Mouse (Mus musculus) intestine, postnatal 0 days (tissue): ENCODE data around the gene Aaas. TPM values are rescaled to one million over a fixed set of nuclear protein-coding genes. Genes with fewer than 3 reads are reported as not detected.

Source experiments
- ATAC-seq: fragments of 200-750 bp; cut with Nextera tagmentation; 2 replicates; pipeline ENCODE4 v1.8.0; 2017; ENCODE audit warnings: mild to moderate bottlenecking, moderate TSS enrichment, moderate library complexity
- H3K27ac ChIP-seq: fragments of 300-500 bp; sonication (generic); 2 replicates; pipeline ENCODE4 v1.5.1; 2014; ENCODE audit warnings: mild to moderate bottlenecking, low read depth, low read length, moderate library complexity
- H3K27me3 ChIP-seq: fragments of 300-500 bp; sonication (generic); replicated peaks from 2 replicates; pipeline ENCODE4 v1.6.1; 2014; ENCODE audit warnings: low read length, mixed read lengths; ENCODE audit not compliant: control insufficient read depth, insufficient read depth
- H3K36me3 ChIP-seq: fragments of 300-500 bp; sonication (generic); 2 replicates; pipeline ENCODE4 v1.6.1; 2014; ENCODE audit warnings: mild to moderate bottlenecking, moderate library complexity; ENCODE audit not compliant: control insufficient read depth, insufficient read depth
- H3K4me1 ChIP-seq: fragments of 300-500 bp; sonication (generic); replicated peaks from 2 replicates; pipeline ENCODE4 v1.6.1; 2014; ENCODE audit warnings: antibody characterized with exemption, low read length, mixed read lengths; ENCODE audit not compliant: control insufficient read depth, insufficient read depth
- H3K4me2 ChIP-seq: fragments of 300-500 bp; sonication (generic); replicated peaks from 2 replicates; pipeline ENCODE4 v1.6.1; 2014; ENCODE audit warnings: low read depth, mild to moderate bottlenecking, moderate library complexity
- H3K4me3 ChIP-seq: fragments of 300-500 bp; sonication (generic); 2 replicates; pipeline ENCODE4 v1.5.1; 2014; ENCODE audit warnings: low read depth, low read length
- H3K9ac ChIP-seq: fragments of 300-500 bp; sonication (generic); 2 replicates; pipeline ENCODE4 v1.6.1; 2014; ENCODE audit warnings: mild to moderate bottlenecking, low read depth, low read length
- H3K9me3 ChIP-seq: fragments of 300-500 bp; sonication (generic); 2 replicates; pipeline ENCODE4 v1.6.1; 2016; ENCODE audit warnings: mixed run types; ENCODE audit not compliant: control insufficient read depth
- CTCF ChIP-seq: sonication (generic); IDR thresholded peaks from 2 replicates; pipeline ENCODE4 v1.5.1; 2016; ENCODE audit warnings: low read depth, mild to moderate bottlenecking, control low read depth, antibody characterized with exemption, moderate library complexity
- WGBS: fragments of 180-500 bp; shearing (Covaris S2); extraction: QIAGEN DNeasy Blood & Tissue Kit; methylation state at CpG from one replicate; pipeline ENCODE4 v1.1.7; 2014; 5-methylcytosine and 5-hydroxymethylcytosine counted together
- polyA plus RNA-seq: library from polyadenylated mRNA; unstranded; fragments of >200 nt; fragmentation: Nextera tagmentation; extraction: Ambion mirVana; gene quantifications from 2 replicates; pipeline ENCODE4 v1.2.1, GENCODE M21; 2015

Aaas gene
- polyA plus RNA-seq, 1 experiment from 2014 or later, result 16.8 TPM

- H3K27ac ChIP-seq, result no peak overlapping the region
- H3K4me3 ChIP-seq, result no peak overlapping the region
- no peak overlapping the region for H3K4me2 ChIP-seq
- no peak for ATAC-seq
- 86% methylated on average over 2 of the region's 2 CpGs for WGBS
- no peaks in the 10 kb centered on the region for H3K9me3 ChIP-seq
- no peaks in the 10 kb centered on the region for H3K36me3 ChIP-seq
- no peak overlapping the region for H3K9ac ChIP-seq
- H3K27me3 ChIP-seq, result peaks cover 41% of the 10 kb centered on the region
- no peaks in the 10 kb centered on the region for H3K4me1 ChIP-seq
- TF ChIP-seq CTCF, result peak; percentile 20; the same call in 1 of the 2 replicates
Measured at GRCm38 (mm10) chr15:102353986-102354385, 3.4 kb upstream of the Aaas start.

GRCm38 (mm10) chr15:102352177-102352576 is 1.6 kb upstream of the Aaas start:
- no peak overlapping the region for H3K9ac ChIP-seq
- H3K4me3 ChIP-seq, result no peak overlapping the region
- 52% methylated on average over 2 of the region's 2 CpGs for WGBS
- ATAC-seq, result no peak
- no peak overlapping the region for H3K4me2 ChIP-seq
- H3K9me3 ChIP-seq, result no peaks in the 10 kb centered on the region
- peaks cover 24% of the 10 kb centered on the region for H3K27me3 ChIP-seq
- H3K27ac ChIP-seq, result no peak overlapping the region
- peak; percentile 47 for TF ChIP-seq CTCF
- H3K36me3 ChIP-seq, result no peaks in the 10 kb centered on the region
- no peaks in the 10 kb centered on the region for H3K4me1 ChIP-seq

GRCm38 (mm10) chr15:102350942-102351291 is 346 bp upstream of the Aaas start:
- 0 out of 2 replicates have a peak, but pooled peaks have one; percentile 20 for ATAC-seq
- Histone ChIP-seq H3K4me2 (peak overlapping the region; percentile 90), H3K27ac (peak overlapping the region; percentile 46; the same call in 1 of the 2 replicates), H3K36me3 (no peaks in the 10 kb centered on the region; the same call in 1 of the 2 replicates), H3K4me3 (peak overlapping the region; percentile 81), H3K27me3 (peaks cover 11% of the 10 kb centered on the region; the same call in 1 of the 2 replicates), H3K4me1 (no peaks in the 10 kb centered on the region), H3K9ac (peak overlapping the region; percentile 78), H3K9me3 (no peaks in the 10 kb centered on the region)
- no peak for TF ChIP-seq CTCF
- WGBS, result 6% methylated on average over 11 of the region's 11 CpGs

GRCm38 (mm10) chr15:102346444-102346843 is 4.1 kb downstream of the Aaas start:
- 51% methylated on average over 4 of the region's 4 CpGs for WGBS
- Histone ChIP-seq H3K27me3 (no peaks in the 10 kb centered on the region), H3K27ac (no peak overlapping the region), H3K4me1 (no peaks in the 10 kb centered on the region), H3K36me3 (peaks cover 16% of the 10 kb centered on the region; the same call in 1 of the 2 replicates), H3K9me3 (no peaks in the 10 kb centered on the region), H3K4me2 (no peak overlapping the region), H3K9ac (no peak overlapping the region), H3K4me3 (no peak overlapping the region)
- no peak for ATAC-seq
- TF ChIP-seq CTCF, result no peak

GRCm38 (mm10) chr15:102344490-102344889 is 6.1 kb downstream of the Aaas start:
- no peak for TF ChIP-seq CTCF
- H3K4me2 ChIP-seq, result no peak overlapping the region
- peaks cover 20% of the 10 kb centered on the region; the same call in 1 of the 2 replicates for H3K36me3 ChIP-seq
- H3K4me1 ChIP-seq, result no peaks in the 10 kb centered on the region
- H3K27ac ChIP-seq, result no peak overlapping the region
- no peaks in the 10 kb centered on the region for H3K9me3 ChIP-seq
- no peak for ATAC-seq
- H3K9ac ChIP-seq, result no peak overlapping the region
- WGBS, result 91% methylated on average over 3 of the region's 3 CpGs
- H3K27me3 ChIP-seq, result no peaks in the 10 kb centered on the region
- no peak overlapping the region for H3K4me3 ChIP-seq

- 13% methylated on average over 1 of the region's 1 CpGs for WGBS
- H3K36me3 ChIP-seq, result peaks cover 48% of the 10 kb centered on the region
- no peaks in the 10 kb centered on the region for H3K27me3 ChIP-seq
- H3K27ac ChIP-seq, result no peak overlapping the region
- no peak for ATAC-seq
- TF ChIP-seq CTCF, result peak; percentile 75
- H3K9me3 ChIP-seq, result no peaks in the 10 kb centered on the region
- no peak overlapping the region for H3K9ac ChIP-seq
- no peaks in the 10 kb centered on the region for H3K4me1 ChIP-seq
- no peak overlapping the region for H3K4me2 ChIP-seq
- no peak overlapping the region for H3K4me3 ChIP-seq
Measured at GRCm38 (mm10) chr15:102341580-102341979, 9.0 kb downstream of the Aaas start.

- no peaks in the 10 kb centered on the region for H3K4me1 ChIP-seq
- no peak overlapping the region for H3K27ac ChIP-seq
- H3K4me3 ChIP-seq, result no peak overlapping the region
- no peak overlapping the region for H3K4me2 ChIP-seq
- WGBS, result 48% methylated on average over 5 of the region's 5 CpGs
- ATAC-seq, result no peak
- H3K27me3 ChIP-seq, result no peaks in the 10 kb centered on the region
- H3K9me3 ChIP-seq, result no peaks in the 10 kb centered on the region
- no peak for TF ChIP-seq CTCF
- H3K9ac ChIP-seq, result no peak overlapping the region
- peaks cover 52% of the 10 kb centered on the region for H3K36me3 ChIP-seq
Measured at GRCm38 (mm10) chr15:102339612-102340011, 11.0 kb downstream of the Aaas start.
